Mouse (Mus musculus) CH12F3 (cell line): ENCODE measurements around the gene Prrt3.

Experiments used
- in situ Hi-C: fragments of 300-500 bp; cut with MboI; formaldehyde crosslinking; loops from 2 replicates; pipeline ENCODE4 v1.14.3; 2020; ENCODE audit warnings: low sequenced_read_pairs

Prrt3 gene

GRCm38 (mm10) chr6:113501388-113502084, at the start of gene Prrt3:
Gene Prrt3 (minus strand): TSS chr6:113501931.
- in situ Hi-C loops = no loop called here

DNA sequence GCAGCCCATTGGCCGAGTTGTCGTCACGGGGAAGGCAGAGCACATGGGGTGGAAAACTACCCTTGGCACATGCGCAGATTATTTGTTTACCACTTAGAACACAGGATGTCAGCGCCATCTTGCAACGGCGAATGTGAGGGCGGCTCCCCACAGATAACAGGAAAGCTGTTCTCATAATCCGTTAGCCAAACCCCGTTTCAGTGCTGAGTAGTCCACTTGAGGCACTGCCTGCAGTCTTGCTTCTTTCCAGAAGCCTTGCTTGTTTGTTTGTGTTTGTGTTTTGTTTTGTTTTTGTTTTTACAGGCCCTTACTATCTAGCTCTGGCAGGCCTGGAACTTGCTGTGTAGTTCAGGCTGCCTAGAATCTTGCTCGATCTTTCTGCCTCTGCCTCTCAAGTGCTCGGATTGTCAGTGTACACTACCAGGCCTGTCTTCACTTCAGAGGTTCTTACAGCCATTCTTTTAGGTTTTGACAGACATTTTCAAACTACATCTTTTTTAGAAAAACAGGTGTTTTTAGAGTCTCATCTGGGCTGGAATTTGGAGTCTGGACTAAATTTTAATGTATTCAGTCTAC, 42.3 kb upstream of the Prrt3 start:
- in situ Hi-C loops = no loop called here

- in situ Hi-C loops = no loop called here
These were observed 39.9 kb upstream of the Prrt3 start for GRCm38 (mm10) chr6:113541610-113542009.

DNA sequence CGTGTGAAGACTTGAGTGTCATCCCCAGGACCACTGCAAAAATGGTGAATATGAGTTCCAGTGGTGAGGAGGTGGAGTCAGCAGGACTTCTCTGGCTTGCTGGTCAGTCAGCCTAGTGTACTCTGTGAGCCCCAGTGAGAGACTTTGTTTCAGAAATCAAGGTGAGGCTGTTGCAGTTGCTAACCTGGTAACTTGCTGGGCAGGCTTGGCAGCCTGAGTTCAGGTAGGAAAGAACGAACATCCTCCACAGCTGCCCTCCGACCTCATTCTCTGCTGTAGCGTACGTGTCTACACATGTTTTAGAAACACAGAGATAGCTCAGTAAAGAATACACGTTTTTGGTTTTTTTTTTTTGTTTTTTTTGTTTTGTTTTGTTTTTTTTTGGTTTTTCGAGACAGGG, 33.2 kb upstream of the Prrt3 start:
- in situ Hi-C loops = no loop called here

DNA sequence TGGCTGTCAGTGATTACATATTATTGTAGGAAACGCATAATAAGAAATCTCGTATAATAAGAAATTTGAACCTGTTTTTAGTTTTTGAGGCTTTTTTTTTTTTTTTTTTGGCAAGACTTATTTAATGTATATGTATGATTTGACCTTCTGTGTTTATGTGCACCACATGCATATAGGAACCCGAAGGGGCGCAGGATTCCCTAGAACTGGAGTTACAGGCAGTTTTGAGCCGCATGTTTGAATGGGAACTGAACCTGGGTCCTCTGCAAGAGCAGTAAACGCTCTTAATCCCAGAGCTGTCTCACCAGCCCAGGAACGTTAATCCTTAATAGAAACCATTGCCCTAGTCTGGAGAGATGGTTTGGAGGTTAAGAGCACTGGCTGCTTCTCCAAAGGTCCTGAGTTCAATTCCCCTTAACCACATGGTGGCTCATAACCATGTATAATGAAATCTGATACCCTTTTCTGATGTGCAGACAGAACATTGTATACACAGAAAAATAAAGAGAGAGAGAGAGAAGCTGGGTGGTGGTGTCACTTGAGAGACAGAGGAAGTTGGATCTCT, 30.2 kb upstream of the Prrt3 start:
- in situ Hi-C loops = no loop called here

GRCm38 (mm10) chr6:113530932-113531839, 29.5 kb upstream of the Prrt3 start, which contains the start of the genes Emc3 and Fancd2:
Gene Emc3 (minus strand): TSS chr6:113531652.
Gene Fancd2 (plus strand): TSS chr6:113531682.
- in situ Hi-C loops = no loop called here

DNA sequence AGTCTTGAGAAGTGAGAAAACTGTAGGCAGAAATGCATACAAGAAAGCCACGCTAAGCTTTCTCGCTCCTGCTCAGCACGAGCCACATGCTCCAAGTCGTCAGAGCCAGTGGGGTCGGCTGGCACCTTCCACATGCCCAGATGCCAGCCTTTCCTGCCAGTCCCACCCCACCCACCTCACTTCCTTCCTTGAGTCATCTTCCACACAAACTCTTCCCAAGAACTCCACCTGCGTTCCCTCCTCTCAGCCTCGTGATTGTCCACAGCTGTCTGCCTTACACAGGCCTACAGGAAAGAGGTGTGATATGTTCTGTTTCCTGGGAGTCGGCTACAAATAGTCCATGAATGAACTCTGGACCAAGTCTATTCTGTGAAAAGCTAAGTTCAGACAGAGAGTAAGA, 21.7 kb upstream of the Prrt3 start:
- in situ Hi-C loops = no loop called here

GRCm38 (mm10) chr6:113522310-113522709, 20.6 kb upstream of the Prrt3 start:
- in situ Hi-C loops = no loop called here

GRCm38 (mm10) chr6:113517434-113518080, 15.8 kb upstream of the Prrt3 start:
- in situ Hi-C loops = no loop called here

DNA sequence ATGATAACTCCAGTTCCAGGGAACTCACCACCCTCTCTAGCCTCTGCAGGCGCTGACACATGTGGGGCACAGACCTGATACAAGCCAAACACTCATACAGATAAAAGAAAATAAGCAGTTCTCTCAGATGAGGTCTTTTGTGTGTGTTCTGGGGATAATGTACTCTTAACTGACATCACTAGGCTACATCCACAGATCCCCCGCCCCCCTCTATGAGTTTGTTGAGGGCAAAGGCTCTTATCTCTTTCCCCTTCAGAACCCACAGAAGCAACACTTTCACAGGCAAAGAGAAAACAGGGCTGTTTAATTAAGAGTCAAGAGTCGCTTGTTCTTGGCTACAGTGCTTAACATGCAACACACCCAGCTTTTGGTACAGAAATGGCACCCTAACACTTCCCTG, 12.9 kb upstream of the Prrt3 start:
- in situ Hi-C loops = no loop called here

- in situ Hi-C loops = no loop called here
These were observed 12.2 kb upstream of the Prrt3 start for GRCm38 (mm10) chr6:113513944-113514343.

DNA sequence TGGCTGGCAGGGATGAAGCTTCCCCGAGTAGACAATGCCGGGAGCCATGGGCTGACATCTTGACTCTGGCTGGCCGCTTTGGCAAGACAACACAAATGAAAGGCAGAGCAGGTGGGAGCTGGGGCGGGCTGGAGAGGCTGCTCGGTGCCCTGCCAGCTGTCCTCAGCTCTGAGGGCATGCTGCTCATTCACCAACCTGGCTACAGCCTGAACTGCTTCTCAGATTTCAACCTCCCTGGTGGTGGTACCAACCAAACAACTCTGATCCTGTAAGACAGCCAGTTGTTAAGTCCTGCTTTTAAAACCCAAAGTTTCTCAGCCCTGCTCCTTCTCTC, 7.2 kb upstream of the Prrt3 start:
- in situ Hi-C loops = no loop called here

- in situ Hi-C loops = no loop called here
These were observed 6.7 kb upstream of the Prrt3 start for GRCm38 (mm10) chr6:113508272-113508946.

DNA sequence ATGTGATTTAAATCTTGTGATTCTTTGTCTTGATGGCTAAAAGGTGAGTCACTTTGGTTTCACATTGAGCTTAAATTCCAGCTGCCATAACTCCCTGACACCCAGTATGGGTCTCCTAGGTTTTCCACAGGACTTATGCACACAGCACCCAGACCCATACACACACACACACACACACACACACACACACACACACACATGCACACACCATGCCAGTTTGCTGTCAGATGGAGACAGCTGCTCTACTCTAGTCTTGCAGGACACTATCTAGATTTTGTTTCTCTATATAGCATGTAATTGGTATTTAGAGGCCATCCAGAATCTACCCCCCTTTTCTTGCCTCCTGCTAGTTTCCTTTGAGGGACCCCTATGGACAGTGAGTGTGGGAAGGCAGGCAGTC, 5.4 kb upstream of the Prrt3 start:
- in situ Hi-C loops = no loop called here

DNA sequence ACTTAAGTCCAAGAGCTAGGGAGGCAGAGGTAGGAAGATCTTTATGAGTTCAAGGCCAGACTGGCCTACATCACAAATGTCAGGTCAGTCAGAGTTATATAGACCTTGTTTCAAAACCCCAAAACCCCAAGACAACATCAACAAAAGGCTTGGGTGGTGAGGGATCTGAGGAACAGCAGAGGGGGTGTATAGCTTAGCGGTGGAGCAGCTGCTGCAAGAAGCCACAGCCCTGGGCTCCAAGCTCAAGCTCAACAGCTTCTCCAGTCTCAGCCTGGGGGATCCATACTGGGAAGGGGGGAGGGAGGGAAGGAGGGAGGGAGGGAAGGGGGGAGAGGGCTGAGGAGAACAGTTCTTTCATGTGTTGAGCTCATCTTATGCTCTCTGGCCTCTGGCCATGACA, 4.0 kb upstream of the Prrt3 start:
- in situ Hi-C loops = no loop called here

- in situ Hi-C loops = no loop called here
These were observed 1.1 kb upstream of the Prrt3 start for GRCm38 (mm10) chr6:113502801-113503200.

- in situ Hi-C loops = no loop called here
These were observed 2.4 kb downstream of the Prrt3 start for GRCm38 (mm10) chr6:113499346-113499745.

DNA sequence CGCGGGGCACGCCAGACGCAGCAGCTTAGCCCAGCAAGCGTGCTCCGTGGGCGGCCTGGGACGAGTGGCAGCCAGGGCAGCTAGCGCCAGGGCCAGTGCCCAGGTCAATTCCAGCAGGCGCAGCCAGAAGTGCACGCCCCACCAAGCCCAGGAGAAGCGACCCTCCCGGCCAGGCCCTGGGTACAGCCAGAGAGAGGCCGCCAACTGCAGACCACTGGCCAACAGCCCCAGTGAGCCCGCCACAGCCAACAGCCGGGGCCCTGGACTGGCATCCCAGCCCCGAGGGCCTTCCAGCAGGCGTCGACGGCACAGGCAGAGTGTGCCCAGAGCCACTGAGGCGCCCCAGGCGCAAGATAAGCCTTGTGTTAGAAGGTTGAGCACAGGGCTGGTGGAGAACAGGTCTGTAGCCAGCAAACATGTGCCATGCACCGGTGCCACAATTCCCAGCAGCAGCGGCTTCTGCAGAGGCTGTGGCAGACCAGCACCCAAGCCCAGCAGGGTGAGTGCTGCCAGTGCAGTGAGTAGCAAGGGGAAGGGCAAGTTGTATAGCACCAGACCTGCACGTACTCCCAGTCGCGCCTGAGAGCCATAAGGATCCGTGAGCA, 6.6 kb downstream of the Prrt3 start:
- in situ Hi-C loops = no loop called here

DNA sequence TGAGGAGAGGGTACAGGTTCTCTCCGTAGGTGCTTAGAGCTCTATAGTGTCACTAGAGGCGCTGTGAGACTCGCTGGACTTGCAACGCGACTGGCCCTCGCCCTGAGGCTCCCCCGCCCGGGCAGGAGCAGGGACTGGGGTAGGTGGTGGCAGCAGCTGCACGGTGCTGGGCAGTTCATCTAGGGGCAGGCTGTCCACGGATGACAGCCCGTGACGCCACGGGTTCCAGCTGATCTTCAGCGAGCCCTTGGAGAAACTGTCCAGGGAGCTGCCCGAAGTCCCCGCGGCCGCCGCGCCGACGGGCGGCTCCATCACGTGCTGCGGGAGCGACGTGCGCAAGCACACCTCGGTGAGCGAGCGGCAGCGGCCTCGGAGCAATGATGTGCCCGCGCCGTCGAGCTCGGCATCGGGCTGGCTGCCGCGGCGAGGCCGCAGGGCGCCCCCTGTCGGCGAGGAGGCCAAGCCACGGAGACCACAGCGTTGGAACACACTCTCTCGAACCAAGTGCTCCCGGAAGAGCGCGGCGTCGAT, 7.4 kb downstream of the Prrt3 start:
- in situ Hi-C loops = no loop called here
